Mouse (Mus musculus) limb, embryonic 11.5 days (tissue): ENCODE results near the gene Pde1c. TPM values are rescaled to one million over a fixed set of nuclear protein-coding genes. Genes with fewer than 3 reads are reported as not detected.

Source experiments
- ATAC-seq: fragments of 200-750 bp; cut with Nextera tagmentation; 2 replicates; pipeline ENCODE4 v1.8.0; 2017; ENCODE audit warnings: low read depth; ENCODE audit not compliant: insufficient number of reproducible peaks, low FRiP score, low TSS enrichment
- DNase-seq: peaks from one replicate; pipeline ENCODE4 v3.0.0-alpha.2; 2015; ENCODE audit warnings: low spot score
- H3K27ac ChIP-seq: fragments of 300-500 bp; sonication (generic); replicated peaks from 2 replicates; pipeline ENCODE4 v1.5.1; 2014; ENCODE audit warnings: low read depth, mild to moderate bottlenecking, low read length
- H3K27me3 ChIP-seq: fragments of 300-500 bp; sonication (generic); 2 replicates; pipeline ENCODE4 v1.6.1; 2014; ENCODE audit warnings: mild to moderate bottlenecking, low read length, mixed read lengths; ENCODE audit not compliant: control insufficient read depth, insufficient read depth
- H3K36me3 ChIP-seq: fragments of 300-500 bp; sonication (generic); 2 replicates; pipeline ENCODE4 v1.6.1; 2014; ENCODE audit warnings: mild to moderate bottlenecking, low read length, moderate library complexity, mixed read lengths; ENCODE audit not compliant: control insufficient read depth, insufficient read depth
- H3K4me1 ChIP-seq: fragments of 300-500 bp; sonication (generic); 2 replicates; pipeline ENCODE4 v1.6.1; 2014; ENCODE audit warnings: low read length, mixed read lengths; ENCODE audit not compliant: control insufficient read depth, insufficient read depth
- H3K4me2 ChIP-seq: fragments of 300-500 bp; sonication (generic); 2 replicates; pipeline ENCODE4 v1.6.1; 2014; ENCODE audit warnings: low read depth, mild to moderate bottlenecking, moderate library complexity; ENCODE audit not compliant: severe bottlenecking
- H3K4me3 ChIP-seq: fragments of 300-500 bp; sonication (generic); 2 replicates; pipeline ENCODE4 v1.5.1; 2014; ENCODE audit warnings: low read depth, low read length
- H3K9ac ChIP-seq: fragments of 300-500 bp; sonication (generic); 2 replicates; pipeline ENCODE4 v1.6.1; 2014; ENCODE audit warnings: mild to moderate bottlenecking, low read length
- H3K9me3 ChIP-seq: fragments of 300-500 bp; sonication (generic); 2 replicates; pipeline ENCODE4 v1.6.1; 2016; ENCODE audit warnings: low read length; ENCODE audit not compliant: control insufficient read depth
- WGBS: fragments of 180-500 bp; shearing (Covaris S2); extraction: QIAGEN DNeasy Blood & Tissue Kit; methylation state at CpG from one replicate; pipeline ENCODE4 v1.1.7; 2014; 5-methylcytosine and 5-hydroxymethylcytosine counted together
- polyA plus RNA-seq: library from polyadenylated mRNA; unstranded; fragments of >200 nt; fragmentation: Nextera tagmentation; extraction: Ambion mirVana; gene quantifications from 2 replicates; pipeline ENCODE4 v1.2.1, GENCODE M21; 2014

The Pde1c gene
- polyA plus RNA-seq, 1 experiment from 2014 or later: 1.7 TPM

DNA sequence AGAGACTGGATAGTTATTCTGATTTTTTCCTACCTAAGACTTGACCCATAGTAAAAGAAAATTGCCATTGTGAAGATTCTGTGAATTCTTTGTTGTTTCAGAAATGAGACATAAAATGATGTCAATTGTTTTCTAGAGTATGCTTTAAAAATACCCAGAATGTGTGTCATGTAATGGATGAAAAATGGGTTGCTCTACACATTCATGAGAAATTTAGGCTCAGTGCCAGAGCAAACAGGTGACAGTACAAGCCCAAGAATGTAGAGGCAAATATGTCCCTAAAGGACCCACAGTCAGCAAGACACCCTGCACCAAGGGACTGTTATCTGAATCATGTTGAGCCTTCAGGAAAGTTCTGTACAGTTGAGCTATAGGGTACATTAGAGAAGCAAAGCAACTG, 500.4 kb downstream of the Pde1c start:
- Histone ChIP-seq H3K27ac (no peak overlapping the region), H3K9me3 (no peaks in the 10 kb centered on the region), H3K9ac (no peak overlapping the region), H3K36me3 (no peaks in the 10 kb centered on the region), H3K4me1 (no peaks in the 10 kb centered on the region), H3K27me3 (no peaks in the 10 kb centered on the region), H3K4me3 (no peak overlapping the region), H3K4me2 (no peak overlapping the region)
- DNase-seq (no peak), ATAC-seq (no peak)

DNA sequence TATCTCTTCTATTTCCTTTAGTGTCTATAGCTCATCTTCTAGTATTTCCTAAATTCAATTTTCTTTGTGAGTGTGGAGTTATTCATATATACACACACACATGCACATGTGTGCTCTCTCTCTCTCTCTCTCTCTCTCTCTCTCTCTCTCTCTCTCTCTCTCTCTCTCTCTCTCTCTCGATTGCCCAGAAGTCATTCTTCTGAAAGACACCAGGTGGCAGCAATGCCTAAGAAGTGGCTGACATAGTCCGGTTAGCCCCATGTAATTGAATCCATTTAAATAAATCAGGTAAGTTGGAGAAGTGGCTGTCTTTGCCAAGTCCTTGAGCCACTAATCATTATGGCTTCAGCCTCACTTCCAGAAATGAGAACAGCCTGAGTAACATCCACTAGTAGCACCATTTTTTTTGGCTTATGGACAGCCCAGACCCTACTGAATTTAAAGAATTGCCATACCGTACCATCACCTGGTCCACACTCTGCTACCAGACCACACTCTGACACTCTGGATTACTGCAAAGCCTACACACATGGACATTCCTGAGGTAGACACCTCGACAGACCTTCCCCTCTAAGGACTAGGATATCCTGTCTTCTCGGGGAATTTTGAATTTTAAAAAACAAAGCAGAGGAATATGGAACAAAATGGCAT, 502.1 kb downstream of the Pde1c start:
- peak; percentile 81; the same call in 1 of the 2 replicates for ATAC-seq
- H3K9ac ChIP-seq: no peak overlapping the region

DNA sequence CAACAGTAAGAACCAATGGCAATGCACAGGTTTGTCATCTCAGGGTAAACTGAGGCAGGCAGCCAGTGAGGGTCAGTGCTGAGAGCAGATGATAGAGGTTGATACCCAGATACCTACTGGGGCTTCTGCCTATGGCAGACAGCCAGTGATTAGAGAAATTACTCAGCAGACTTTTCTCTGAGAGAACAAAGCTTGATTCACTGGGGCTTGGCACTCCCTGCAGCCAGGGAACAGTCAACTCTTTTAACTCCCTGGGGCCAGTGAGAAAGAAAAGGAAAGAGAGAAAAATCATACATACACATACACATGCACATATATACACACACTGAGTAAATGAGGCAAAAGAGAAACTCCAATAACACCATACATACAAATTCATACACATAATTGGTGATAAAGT, 505.2 kb downstream of the Pde1c start:
- no peak overlapping the region for H3K4me2 ChIP-seq
- no peaks in the 10 kb centered on the region for H3K4me1 ChIP-seq
- H3K36me3 ChIP-seq: no peaks in the 10 kb centered on the region
- no peak overlapping the region for H3K9ac ChIP-seq
- no peaks in the 10 kb centered on the region for H3K9me3 ChIP-seq
- no peak for ATAC-seq
- no peaks in the 10 kb centered on the region for H3K27me3 ChIP-seq
- no peak overlapping the region for H3K27ac ChIP-seq
- no peak overlapping the region for H3K4me3 ChIP-seq
- no peak for DNase-seq

More for the DNA sequence above, 502.1 kb downstream of the Pde1c start:
- WGBS: 44% methylated on average over 5 of the region's 5 CpGs
- peak; percentile 49 for DNase-seq
- H3K4me2 ChIP-seq: no peak overlapping the region
- H3K4me1 ChIP-seq: no peaks in the 10 kb centered on the region
- H3K27ac ChIP-seq: no peak overlapping the region
- H3K36me3 ChIP-seq: no peaks in the 10 kb centered on the region
- no peaks in the 10 kb centered on the region for H3K27me3 ChIP-seq
- no peak overlapping the region for H3K4me3 ChIP-seq
- H3K9me3 ChIP-seq: no peaks in the 10 kb centered on the region

DNA sequence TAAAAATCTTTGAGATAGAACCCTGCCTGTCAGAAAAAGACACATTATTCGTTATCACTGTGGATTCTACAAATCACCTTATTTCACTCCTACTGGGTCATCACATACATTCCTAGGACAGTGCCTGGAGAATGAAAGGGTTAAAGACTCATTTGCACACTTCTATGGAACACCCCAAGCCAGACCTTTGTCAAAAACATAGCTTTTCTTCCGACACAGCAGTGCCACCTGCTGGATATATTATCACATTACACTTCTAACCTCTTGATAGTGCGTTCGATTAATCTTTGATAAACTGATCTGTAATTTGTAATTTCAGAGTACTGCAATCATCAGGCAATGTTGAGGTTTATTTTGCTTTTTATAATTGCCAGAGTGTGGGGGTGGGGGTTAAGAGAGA, 519.8 kb downstream of the Pde1c start:
- no peak overlapping the region for H3K4me2 ChIP-seq
- H3K9me3 ChIP-seq: no peaks in the 10 kb centered on the region
- H3K4me1 ChIP-seq: no peaks in the 10 kb centered on the region
- DNase-seq: peak; percentile 42
- H3K27ac ChIP-seq: no peak overlapping the region
- H3K36me3 ChIP-seq: no peaks in the 10 kb centered on the region
- no peak overlapping the region for H3K4me3 ChIP-seq
- H3K9ac ChIP-seq: no peak overlapping the region
- peak; percentile 44; the same call in 1 of the 2 replicates for ATAC-seq
- 36% methylated on average over 4 of the region's 4 CpGs for WGBS
- H3K27me3 ChIP-seq: no peaks in the 10 kb centered on the region

DNA sequence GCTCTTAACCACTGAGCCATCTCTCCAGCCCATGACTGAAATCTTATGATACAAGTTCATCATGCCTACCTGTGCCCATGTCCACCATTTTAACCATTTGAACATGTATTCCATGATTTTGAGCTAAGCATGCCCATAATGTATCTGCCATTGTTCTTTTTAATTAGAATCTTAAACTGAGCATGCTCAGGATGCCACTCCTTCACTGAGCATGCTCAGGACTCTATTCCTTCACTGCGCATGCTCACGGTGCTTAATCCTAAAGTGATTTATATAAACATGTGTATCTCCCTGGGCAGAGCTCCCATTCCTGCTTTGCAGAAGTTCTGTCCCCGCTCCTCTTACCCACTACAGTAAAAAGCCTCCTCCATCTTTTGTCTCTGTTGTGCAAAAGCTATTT, 520.3 kb downstream of the Pde1c start:
- Histone ChIP-seq H3K9ac (no peak overlapping the region), H3K27ac (no peak overlapping the region), H3K4me2 (no peak overlapping the region), H3K36me3 (no peaks in the 10 kb centered on the region), H3K9me3 (no peaks in the 10 kb centered on the region), H3K4me1 (no peaks in the 10 kb centered on the region), H3K4me3 (no peak overlapping the region), H3K27me3 (no peaks in the 10 kb centered on the region)
- DNase-seq (no peak), ATAC-seq (no peak)
- WGBS: 91% methylated on average over 3 of the region's 3 CpGs

DNA sequence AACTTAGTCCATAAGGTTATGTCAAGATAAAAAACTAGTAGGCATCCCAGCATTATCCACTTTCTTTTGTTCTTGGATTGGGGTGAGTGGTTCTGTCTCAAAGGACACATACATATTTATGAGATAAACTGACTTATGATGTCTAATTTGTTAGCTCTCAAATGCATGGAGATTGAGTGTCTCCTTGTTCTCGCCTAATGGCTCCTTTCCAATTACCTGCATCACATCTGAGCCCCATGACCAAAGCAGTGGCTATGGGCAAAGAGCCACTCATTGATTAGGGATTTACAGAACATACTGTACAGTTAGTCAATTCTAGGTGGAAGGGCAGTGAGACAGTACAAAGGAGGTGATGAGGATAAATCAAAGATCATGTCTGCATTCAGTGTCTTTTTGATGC, 524.2 kb downstream of the Pde1c start:
- 84% methylated on average over 1 of the region's 1 CpGs for WGBS
- Histone ChIP-seq H3K9ac (no peak overlapping the region), H3K27me3 (no peaks in the 10 kb centered on the region), H3K4me3 (no peak overlapping the region), H3K36me3 (no peaks in the 10 kb centered on the region), H3K9me3 (no peaks in the 10 kb centered on the region), H3K27ac (no peak overlapping the region), H3K4me1 (no peaks in the 10 kb centered on the region), H3K4me2 (no peak overlapping the region)
- ATAC-seq (no peak), DNase-seq (no peak)

DNA sequence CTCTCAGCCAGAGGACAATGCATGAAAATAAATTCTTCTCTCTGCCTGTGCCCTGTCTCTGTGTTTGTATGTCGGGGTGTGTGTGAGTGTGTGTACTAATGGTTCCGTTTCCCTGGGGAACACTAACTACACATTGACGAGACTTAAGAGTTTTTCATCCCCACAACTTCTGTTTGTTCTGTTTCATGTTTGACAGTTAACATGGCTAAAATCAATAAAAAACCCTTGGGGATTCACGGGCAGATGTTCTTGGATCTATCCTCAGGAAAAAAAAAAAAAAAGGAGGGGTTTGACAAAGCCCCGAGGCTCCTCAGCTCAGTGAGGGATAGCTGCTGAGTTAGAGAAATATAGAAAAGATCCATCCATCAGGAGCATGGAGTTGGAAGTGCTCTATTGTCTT, 524.6 kb downstream of the Pde1c start:
- no peaks in the 10 kb centered on the region for H3K9me3 ChIP-seq
- no peaks in the 10 kb centered on the region for H3K36me3 ChIP-seq
- no peak overlapping the region for H3K27ac ChIP-seq
- H3K4me3 ChIP-seq: no peak overlapping the region
- no peak overlapping the region for H3K4me2 ChIP-seq
- H3K4me1 ChIP-seq: no peaks in the 10 kb centered on the region
- 80% methylated on average over 5 of the region's 5 CpGs for WGBS
- H3K9ac ChIP-seq: no peak overlapping the region
- ATAC-seq (no peak), DNase-seq (no peak)
- H3K27me3 ChIP-seq: no peaks in the 10 kb centered on the region

DNA sequence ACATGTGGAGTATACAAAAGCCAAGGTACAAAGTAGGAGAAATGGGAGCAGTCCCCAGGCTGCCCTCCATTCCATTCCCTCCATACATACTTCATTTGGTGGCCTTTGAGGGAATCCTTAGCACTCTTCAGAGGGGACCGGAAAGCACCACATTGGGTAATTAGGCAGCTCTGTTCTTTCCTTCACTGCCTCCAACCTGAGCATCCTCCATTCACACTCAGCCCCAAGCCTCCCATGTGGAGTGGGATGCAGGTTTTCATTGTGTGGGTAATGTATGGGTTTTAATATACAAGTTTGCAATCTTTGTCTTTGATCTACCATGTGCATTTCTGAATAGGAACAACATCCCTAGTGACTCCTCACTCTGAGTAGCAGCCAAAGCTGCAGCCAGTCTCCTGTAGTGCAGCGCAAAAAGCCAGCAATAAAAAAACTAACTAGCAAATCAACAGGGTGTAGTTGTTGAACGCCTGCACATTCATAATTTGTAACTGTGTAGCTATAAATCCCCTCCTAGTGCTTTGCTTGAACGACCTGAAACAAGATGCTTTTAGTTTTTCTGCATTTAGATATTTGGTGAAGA, 529.3 kb downstream of the Pde1c start:
- no peaks in the 10 kb centered on the region for H3K4me1 ChIP-seq

DNA sequence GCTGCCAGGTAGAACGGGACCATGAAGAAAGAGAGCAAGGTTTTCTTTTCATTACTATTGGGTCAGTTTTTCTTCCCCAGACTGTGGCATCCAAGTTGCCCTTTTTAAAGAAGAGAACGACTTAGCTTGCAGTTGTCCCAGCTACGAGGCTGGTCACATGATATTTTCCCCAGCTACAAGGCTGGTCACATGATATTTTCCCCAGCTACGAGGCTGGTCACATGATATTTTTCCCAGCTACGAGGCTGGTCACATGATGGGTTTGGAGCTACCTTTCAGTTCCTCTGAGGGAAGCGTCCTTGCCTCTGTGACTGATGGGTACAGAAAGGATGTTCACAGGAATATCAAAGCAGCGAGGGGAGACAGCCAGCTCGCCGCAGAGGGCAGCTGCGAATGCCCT, 533.8 kb downstream of the Pde1c start:
- ATAC-seq: no peak
- Histone ChIP-seq H3K9ac (no peak overlapping the region), H3K36me3 (no peaks in the 10 kb centered on the region), H3K4me3 (no peak overlapping the region), H3K27ac (no peak overlapping the region), H3K9me3 (no peaks in the 10 kb centered on the region), H3K27me3 (no peaks in the 10 kb centered on the region), H3K4me2 (no peak overlapping the region), H3K4me1 (no peaks in the 10 kb centered on the region)
- 75% methylated on average over 10 of the region's 10 CpGs for WGBS
- DNase-seq: no peak

More for the DNA sequence above, 529.3 kb downstream of the Pde1c start:
- Histone ChIP-seq H3K4me3 (no peak overlapping the region), H3K9me3 (no peaks in the 10 kb centered on the region), H3K27me3 (no peaks in the 10 kb centered on the region), H3K4me2 (no peak overlapping the region), H3K9ac (no peak overlapping the region), H3K36me3 (no peaks in the 10 kb centered on the region), H3K27ac (no peak overlapping the region)
- DNase-seq (no peak), ATAC-seq (no peak)
- WGBS: 49% methylated on average over 4 of the region's 4 CpGs
